Mouse (Mus musculus) heart, embryonic 12.5 days (tissue): ENCODE results near the gene Elp4. TPM values are rescaled to one million over a fixed set of nuclear protein-coding genes. Genes with fewer than 3 reads are reported as not detected.

Experiments
- ATAC-seq: fragments of 200-750 bp; cut with Nextera tagmentation; 2 replicates; pipeline ENCODE4 v1.8.0; 2017; ENCODE audit warnings: moderate TSS enrichment, moderate library complexity; ENCODE audit not compliant: insufficient number of reproducible peaks, low FRiP score
- H3K27ac ChIP-seq: fragments of 300-500 bp; sonication (generic); 2 replicates; pipeline ENCODE4 v1.5.1; 2016; ENCODE audit warnings: mild to moderate bottlenecking, moderate library complexity; ENCODE audit not compliant: poor library complexity, severe bottlenecking
- H3K27me3 ChIP-seq: fragments of 300-500 bp; sonication (generic); replicated peaks from 2 replicates; pipeline ENCODE4 v1.6.1; 2016; ENCODE audit warnings: mild to moderate bottlenecking, moderate library complexity
- H3K36me3 ChIP-seq: fragments of 300-500 bp; sonication (generic); 2 replicates; pipeline ENCODE4 v1.6.1; 2016; ENCODE audit warnings: mild to moderate bottlenecking, moderate library complexity
- H3K4me1 ChIP-seq: fragments of 300-500 bp; sonication (generic); replicated peaks from 2 replicates; pipeline ENCODE4 v1.6.1; 2016; ENCODE audit warnings: mild to moderate bottlenecking
- H3K4me2 ChIP-seq: fragments of 300-500 bp; sonication (generic); 2 replicates; pipeline ENCODE4 v1.6.1; 2016; ENCODE audit warnings: mild to moderate bottlenecking, moderate library complexity
- H3K4me3 ChIP-seq: fragments of 300-500 bp; sonication (generic); 2 replicates; pipeline ENCODE4 v1.5.1; 2016; ENCODE audit warnings: mild to moderate bottlenecking
- H3K9ac ChIP-seq: fragments of 300-500 bp; sonication (generic); 2 replicates; pipeline ENCODE4 v1.6.1; 2016; ENCODE audit warnings: mild to moderate bottlenecking, moderate library complexity
- H3K9me3 ChIP-seq: fragments of 300-500 bp; sonication (generic); replicated peaks from 2 replicates; pipeline ENCODE4 v1.6.1; 2016; ENCODE audit warnings: mild to moderate bottlenecking, moderate library complexity
- WGBS: fragments of 180-500 bp; shearing (Covaris S2); methylation state at CpG from one replicate; pipeline ENCODE4 v1.1.7; 2016; 5-methylcytosine and 5-hydroxymethylcytosine counted together
- polyA plus RNA-seq: library from polyadenylated mRNA; unstranded; fragments of >200 nt; fragmentation: Nextera tagmentation; extraction: Ambion mirVana; gene quantifications from 2 replicates; pipeline ENCODE4 v1.2.1, GENCODE M21; 2016

Gene Elp4
- polyA plus RNA-seq, 1 experiment from 2014 or later = 20.7 TPM

- no peak overlapping the region for H3K27ac ChIP-seq
- H3K4me1 ChIP-seq = no peaks in the 10 kb centered on the region
- H3K4me2 ChIP-seq = no peak overlapping the region
- ATAC-seq = no peak
- H3K4me3 ChIP-seq = no peak overlapping the region
- H3K9me3 ChIP-seq = no peaks in the 10 kb centered on the region
- H3K36me3 ChIP-seq = no peaks in the 10 kb centered on the region
- H3K27me3 ChIP-seq = no peaks in the 10 kb centered on the region
- no peak overlapping the region for H3K9ac ChIP-seq
Observed at GRCm38 (mm10) chr2:105805210-105805609, 99.2 kb downstream of the Elp4 start.

- no peaks in the 10 kb centered on the region for H3K27me3 ChIP-seq
- H3K4me1 ChIP-seq = no peaks in the 10 kb centered on the region
- no peak overlapping the region for H3K9ac ChIP-seq
- no peak overlapping the region for H3K27ac ChIP-seq
- no peak overlapping the region for H3K4me3 ChIP-seq
- H3K9me3 ChIP-seq = no peaks in the 10 kb centered on the region
- H3K36me3 ChIP-seq = no peaks in the 10 kb centered on the region
- no peak for ATAC-seq
- H3K4me2 ChIP-seq = no peak overlapping the region
- 68% methylated on average over 10 of the region's 10 CpGs for WGBS
Observed at GRCm38 (mm10) chr2:105804506-105804905, 99.9 kb downstream of the Elp4 start.

- Histone ChIP-seq H3K36me3 (no peaks in the 10 kb centered on the region), H3K4me1 (no peaks in the 10 kb centered on the region), H3K9me3 (no peaks in the 10 kb centered on the region), H3K4me3 (no peak overlapping the region), H3K27ac (no peak overlapping the region), H3K9ac (no peak overlapping the region), H3K4me2 (no peak overlapping the region), H3K27me3 (no peaks in the 10 kb centered on the region)
- 36% methylated on average over 5 of the region's 5 CpGs for WGBS
- no peak for ATAC-seq
Observed at GRCm38 (mm10) chr2:105803427-105803826, 100.9 kb downstream of the Elp4 start.

- WGBS = 86% methylated on average over 2 of the region's 2 CpGs
- Histone ChIP-seq H3K4me2 (no peak overlapping the region), H3K27ac (no peak overlapping the region), H3K9me3 (no peaks in the 10 kb centered on the region), H3K9ac (no peak overlapping the region), H3K36me3 (no peaks in the 10 kb centered on the region), H3K27me3 (no peaks in the 10 kb centered on the region), H3K4me1 (no peaks in the 10 kb centered on the region), H3K4me3 (no peak overlapping the region)
- no peak for ATAC-seq
Observed at GRCm38 (mm10) chr2:105802902-105803301, 101.5 kb downstream of the Elp4 start.

- Histone ChIP-seq H3K4me1 (no peaks in the 10 kb centered on the region), H3K27me3 (no peaks in the 10 kb centered on the region), H3K9ac (no peak overlapping the region), H3K27ac (no peak overlapping the region), H3K4me3 (no peak overlapping the region), H3K9me3 (no peaks in the 10 kb centered on the region), H3K4me2 (no peak overlapping the region), H3K36me3 (no peaks in the 10 kb centered on the region)
- no peak for ATAC-seq
- WGBS = 82% methylated on average over 6 of the region's 6 CpGs
Observed at GRCm38 (mm10) chr2:105801536-105801935, 102.8 kb downstream of the Elp4 start.

GRCm38 (mm10) chr2:105800694-105801093 is 103.7 kb downstream of the Elp4 start:
- 45% methylated on average over 1 of the region's 1 CpGs for WGBS
- Histone ChIP-seq H3K27me3 (no peaks in the 10 kb centered on the region), H3K27ac (no peak overlapping the region), H3K36me3 (no peaks in the 10 kb centered on the region), H3K4me1 (no peaks in the 10 kb centered on the region), H3K9ac (no peak overlapping the region), H3K4me2 (no peak overlapping the region), H3K4me3 (no peak overlapping the region), H3K9me3 (no peaks in the 10 kb centered on the region)
- ATAC-seq = no peak

GRCm38 (mm10) chr2:105799840-105800239 is 104.5 kb downstream of the Elp4 start:
- no peaks in the 10 kb centered on the region for H3K9me3 ChIP-seq
- no peaks in the 10 kb centered on the region for H3K27me3 ChIP-seq
- no peak overlapping the region for H3K4me2 ChIP-seq
- no peaks in the 10 kb centered on the region for H3K4me1 ChIP-seq
- H3K27ac ChIP-seq = no peak overlapping the region
- H3K4me3 ChIP-seq = no peak overlapping the region
- 64% methylated on average over 2 of the region's 2 CpGs for WGBS
- ATAC-seq = no peak
- no peak overlapping the region for H3K9ac ChIP-seq
- H3K36me3 ChIP-seq = no peaks in the 10 kb centered on the region

GRCm38 (mm10) chr2:105797842-105798241 is 106.5 kb downstream of the Elp4 start:
- Histone ChIP-seq H3K4me3 (no peak overlapping the region), H3K4me2 (no peak overlapping the region), H3K4me1 (no peaks in the 10 kb centered on the region), H3K27me3 (no peaks in the 10 kb centered on the region), H3K9ac (no peak overlapping the region), H3K27ac (no peak overlapping the region), H3K36me3 (no peaks in the 10 kb centered on the region), H3K9me3 (no peaks in the 10 kb centered on the region)
- ATAC-seq = no peak

- Histone ChIP-seq H3K27me3 (no peaks in the 10 kb centered on the region), H3K4me1 (no peaks in the 10 kb centered on the region), H3K4me3 (no peak overlapping the region), H3K4me2 (no peak overlapping the region), H3K9me3 (no peaks in the 10 kb centered on the region), H3K27ac (no peak overlapping the region), H3K36me3 (no peaks in the 10 kb centered on the region), H3K9ac (no peak overlapping the region)
- ATAC-seq = no peak
Observed at GRCm38 (mm10) chr2:105796101-105796500, 108.3 kb downstream of the Elp4 start.

- ATAC-seq = no peak
- H3K4me2 ChIP-seq = no peak overlapping the region
- H3K27me3 ChIP-seq = no peaks in the 10 kb centered on the region
- no peak overlapping the region for H3K9ac ChIP-seq
- no peaks in the 10 kb centered on the region for H3K4me1 ChIP-seq
- no peak overlapping the region for H3K4me3 ChIP-seq
- H3K36me3 ChIP-seq = no peaks in the 10 kb centered on the region
- 73% methylated on average over 12 of the region's 12 CpGs for WGBS
- no peaks in the 10 kb centered on the region for H3K9me3 ChIP-seq
- H3K27ac ChIP-seq = no peak overlapping the region
Observed at GRCm38 (mm10) chr2:105792339-105793120, 111.8 kb downstream of the Elp4 start.

GRCm38 (mm10) chr2:105789936-105790335 is 114.4 kb downstream of the Elp4 start:
- H3K27ac ChIP-seq = no peak overlapping the region
- no peak overlapping the region for H3K4me3 ChIP-seq
- no peaks in the 10 kb centered on the region for H3K9me3 ChIP-seq
- H3K4me2 ChIP-seq = no peak overlapping the region
- no peak for ATAC-seq
- no peaks in the 10 kb centered on the region for H3K4me1 ChIP-seq
- H3K27me3 ChIP-seq = no peaks in the 10 kb centered on the region
- H3K36me3 ChIP-seq = no peaks in the 10 kb centered on the region
- H3K9ac ChIP-seq = no peak overlapping the region
- 95% methylated on average over 1 of the region's 1 CpGs for WGBS

- no peak for ATAC-seq
- H3K4me1 ChIP-seq = no peaks in the 10 kb centered on the region
- no peak overlapping the region for H3K4me3 ChIP-seq
- no peak overlapping the region for H3K9ac ChIP-seq
- H3K4me2 ChIP-seq = no peak overlapping the region
- no peaks in the 10 kb centered on the region for H3K36me3 ChIP-seq
- H3K27me3 ChIP-seq = no peaks in the 10 kb centered on the region
- H3K27ac ChIP-seq = no peak overlapping the region
- H3K9me3 ChIP-seq = no peaks in the 10 kb centered on the region
- WGBS = 72% methylated on average over 4 of the region's 4 CpGs
Observed at GRCm38 (mm10) chr2:105787726-105788125, 116.6 kb downstream of the Elp4 start.
